In the genomic region with DNA sequence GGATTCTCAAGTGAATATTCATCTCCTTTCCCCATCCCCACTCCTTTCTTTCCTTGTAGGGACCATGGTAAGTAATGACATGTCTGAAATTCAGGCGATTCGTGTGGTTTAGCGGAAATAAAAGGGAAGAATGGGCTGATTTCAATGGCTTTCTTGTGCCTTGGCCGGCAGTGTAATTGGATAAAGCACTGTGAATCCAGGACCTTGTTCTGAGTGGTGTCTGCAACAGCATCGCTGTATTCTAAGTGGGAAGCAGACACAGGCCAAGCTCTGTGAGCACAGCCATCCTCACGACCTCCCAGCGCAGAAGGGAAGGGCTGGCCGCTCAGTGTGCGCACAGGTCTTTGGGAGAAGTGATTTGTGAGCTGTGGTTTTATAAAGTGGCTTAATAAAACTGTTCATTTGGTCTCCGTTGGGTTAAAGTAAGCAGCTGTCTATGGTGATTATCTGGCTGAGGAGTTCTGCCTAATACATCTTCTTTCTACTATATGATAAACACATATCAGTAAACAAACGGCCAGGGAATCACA, we compare ENCODE assay signal across 24 mouse cellular contexts. TPM values are rescaled to one million over a fixed set of nuclear protein-coding genes. Genes with fewer than 3 reads are reported as not detected.
A peak's percentile ranks its signal among the peaks of the same experiment; 100 is the strongest.
DNase-seq lines count a peak whose midpoint lies in the region; ATAC-seq lines count a peak whose summit lies in the region.
"Had no signal": no experiment of that assay in that cellular context is flagged by ENCODE, and none has a peak within 500 bp of the region (broad histone marks: within the 10 kb centered on the region; RNA-seq: fewer than 3 reads in every experiment).

No protein-coding gene starts in this region.

- H3K4me1 ChIP-seq in hindbrain, embryonic 13.5 days (replicated peaks), result peaks cover 75% of the 10 kb centered on the region
- peaks cover 67% of the 10 kb centered on the region for H3K4me1 ChIP-seq in hindbrain, embryonic 14.5 days (replicated peaks; ENCODE audit: control insufficient read depth, insufficient read depth, low read length)
- peaks cover 22% of the 10 kb centered on the region for H3K4me1 ChIP-seq in forebrain, embryonic 16.5 days (replicated peaks; ENCODE audit: control insufficient read depth, insufficient read depth, low read length)
- H3K4me1 ChIP-seq in neural tube, embryonic 12.5 days, result peaks cover 61% of the 10 kb centered on the region

- H3K27ac ChIP-seq in hindbrain, embryonic 13.5 days, result no peak overlapping the region
- no peak overlapping the region for H3K27ac ChIP-seq in hindbrain, embryonic 14.5 days
- no peak overlapping the region for H3K27ac ChIP-seq in forebrain, embryonic 16.5 days (ENCODE audit: low read length)
- no peak overlapping the region for H3K27ac ChIP-seq in neural tube, embryonic 12.5 days
- H3K27ac ChIP-seq: hindbrain, embryonic 15.5 days; kidney, embryonic 15.5 days; limb, embryonic 13.5 days; liver, embryonic 13.5 days; lung, embryonic 15.5 days; macrophage; stomach, embryonic 15.5 days had no signal

- H3K4me3 ChIP-seq in hindbrain, embryonic 13.5 days, result no peak overlapping the region
- no peak overlapping the region for H3K4me3 ChIP-seq in hindbrain, embryonic 14.5 days (replicated peaks; ENCODE audit: low read length)
- no peak overlapping the region for H3K4me3 ChIP-seq in forebrain, embryonic 16.5 days (replicated peaks; ENCODE audit: low read length)
- H3K4me3 ChIP-seq in neural tube, embryonic 12.5 days, result no peak overlapping the region
- H3K4me3 ChIP-seq: hindbrain, embryonic 15.5 days; kidney, embryonic 15.5 days; limb, embryonic 13.5 days; liver, embryonic 13.5 days; lung, embryonic 15.5 days; stomach, embryonic 15.5 days had no signal

- DNase-seq in cerebellum, adult 9-11 months, result peak; percentile 7
- DNase-seq in cerebellum, adult 8-10 months, result no peak
- no peak for DNase-seq in hindbrain, embryonic 14.5 days (ENCODE audit: low spot score)
- no peak for DNase-seq in left cerebral cortex, adult 11 months (ENCODE audit: low spot score)
- no peak for DNase-seq in testis, postnatal 10 days (ENCODE audit: low spot score)
- DNase-seq: adrenal gland, adult 8-10 months; cerebellum, adult 11 months; cerebellum, postnatal 25 days; embryo, embryonic 11 days; gastrocnemius, postnatal 25 days; heart, postnatal 10 days; liver, embryonic 13.5 days; right cerebral cortex, postnatal 25 days had no signal

- H3K36me3 ChIP-seq in hindbrain, embryonic 13.5 days, result no peaks in the 10 kb centered on the region
- no peaks in the 10 kb centered on the region for H3K36me3 ChIP-seq in hindbrain, embryonic 14.5 days (replicated peaks; ENCODE audit: control insufficient read depth, insufficient read depth)
- no peaks in the 10 kb centered on the region for H3K36me3 ChIP-seq in forebrain, embryonic 16.5 days (ENCODE audit: control insufficient read depth, insufficient read depth)
- H3K36me3 ChIP-seq in neural tube, embryonic 12.5 days, result no peaks in the 10 kb centered on the region
- H3K36me3 ChIP-seq: hindbrain, embryonic 15.5 days; kidney, embryonic 15.5 days; limb, embryonic 13.5 days; liver, embryonic 13.5 days; lung, embryonic 15.5 days; stomach, embryonic 15.5 days had no signal

- no peak overlapping the region for H3K4me2 ChIP-seq in hindbrain, embryonic 13.5 days
- no peak overlapping the region for H3K4me2 ChIP-seq in hindbrain, embryonic 14.5 days (replicated peaks)
- no peak overlapping the region for H3K4me2 ChIP-seq in forebrain, embryonic 16.5 days (ENCODE audit: low read length)
- 0 out of 2 replicates have a peak overlapping the region, but pooled peaks have one; percentile 14 for H3K4me2 ChIP-seq in neural tube, embryonic 12.5 days (replicated peaks)
- H3K4me2 ChIP-seq: hindbrain, embryonic 15.5 days; kidney, embryonic 15.5 days; limb, embryonic 13.5 days; liver, embryonic 13.5 days; lung, embryonic 15.5 days; stomach, embryonic 15.5 days had no signal

- H3K9ac ChIP-seq in hindbrain, embryonic 13.5 days, result 0 out of 2 replicates have a peak overlapping the region, but pooled peaks have one; percentile 6
- H3K9ac ChIP-seq in hindbrain, embryonic 14.5 days, result no peak overlapping the region
- H3K9ac ChIP-seq in forebrain, embryonic 16.5 days (replicated peaks; ENCODE audit: low read depth, low read length), result no peak overlapping the region
- no peak overlapping the region for H3K9ac ChIP-seq in neural tube, embryonic 12.5 days
- H3K9ac ChIP-seq: hindbrain, embryonic 15.5 days; kidney, embryonic 15.5 days; limb, embryonic 13.5 days; liver, embryonic 13.5 days; lung, embryonic 15.5 days; stomach, embryonic 15.5 days had no signal

- H3K9me3 ChIP-seq in hindbrain, embryonic 13.5 days, result no peaks in the 10 kb centered on the region
- H3K9me3 ChIP-seq in hindbrain, embryonic 14.5 days (ENCODE audit: control insufficient read depth, low read length), result no peaks in the 10 kb centered on the region
- H3K9me3 ChIP-seq in forebrain, embryonic 16.5 days (ENCODE audit: control insufficient read depth, low read length), result no peaks in the 10 kb centered on the region
- H3K9me3 ChIP-seq in neural tube, embryonic 12.5 days, result no peaks in the 10 kb centered on the region
- H3K9me3 ChIP-seq: hindbrain, embryonic 15.5 days; kidney, embryonic 15.5 days; limb, embryonic 13.5 days; liver, embryonic 13.5 days; lung, embryonic 15.5 days; stomach, embryonic 15.5 days had no signal

- WGBS in hindbrain, embryonic 13.5 days, result 38% methylated on average over 11 of the region's 11 CpGs
- 41% methylated on average over 11 of the region's 11 CpGs for WGBS in hindbrain, embryonic 14.5 days
- 38% methylated on average over 11 of the region's 11 CpGs for WGBS in forebrain, embryonic 16.5 days
- 27% methylated on average over 11 of the region's 11 CpGs for WGBS in neural tube, embryonic 12.5 days

- no peak for ATAC-seq in hindbrain, embryonic 13.5 days (ENCODE audit: low FRiP score)
- ATAC-seq in hindbrain, embryonic 14.5 days (ENCODE audit: low FRiP score), result no peak
- ATAC-seq in forebrain, embryonic 16.5 days, result 0 out of 2 replicates have a peak, but pooled peaks have one; percentile 16
- no peak for ATAC-seq in neural tube, embryonic 12.5 days (ENCODE audit: low FRiP score, low read depth)
- ATAC-seq: intestine, postnatal 0 days; Patski had no signal

- 0 out of 2 replicates have a peak, but pooled peaks cover 3% of the 10 kb centered on the region for H3K27me3 ChIP-seq in hindbrain, embryonic 13.5 days
- no peaks in the 10 kb centered on the region for H3K27me3 ChIP-seq in hindbrain, embryonic 14.5 days (ENCODE audit: control insufficient read depth, insufficient read depth, low read length)
- no peaks in the 10 kb centered on the region for H3K27me3 ChIP-seq in forebrain, embryonic 16.5 days (replicated peaks; ENCODE audit: control insufficient read depth, insufficient read depth, low read length)
- no peaks in the 10 kb centered on the region for H3K27me3 ChIP-seq in neural tube, embryonic 12.5 days (replicated peaks)
- H3K27me3 ChIP-seq: hindbrain, embryonic 15.5 days; kidney, embryonic 15.5 days; limb, embryonic 13.5 days; liver, embryonic 13.5 days; lung, embryonic 15.5 days; stomach, embryonic 15.5 days had no signal

RNA-seq across cellular contexts. Expression of a gene that starts 15.3 kb away (rescaled TPM):
- polyA plus RNA-seq in hindbrain, embryonic 13.5 days (2015; fragmentation: Nextera tagmentation; extraction: Ambion mirVana), result 8.3 and 10.6 TPM in 2 replicates
- 8.9 and 10.0 TPM in 2 replicates for polyA plus RNA-seq in hindbrain, embryonic 14.5 days (2014; fragmentation: Nextera tagmentation; extraction: Ambion mirVana)
- 9.5 and 10.5 TPM in 2 replicates for polyA plus RNA-seq in forebrain, embryonic 16.5 days (2015; fragmentation: Nextera tagmentation; extraction: Ambion mirVana)
- polyA plus RNA-seq in neural tube, embryonic 12.5 days (2016; fragmentation: Nextera tagmentation; extraction: Ambion mirVana), result 17.1 and 17.4 TPM in 2 replicates
